In genomic region chr15:59187566-59187965, GRCm38 (mm10) we compare ENCODE assay signal across 12 mouse cellular contexts.
"Had no signal": no experiment of that assay in that cellular context is flagged by ENCODE, and none has a peak within 500 bp of the region (broad histone marks: within the 10 kb centered on the region; RNA-seq: fewer than 3 reads in every experiment).

No protein-coding gene starts in this region.

- DNase-seq: kidney, adult 9 months; right cerebral cortex, postnatal 4 days; spleen, adult 18-20 months; thymus, adult 18-20 months; thymus, postnatal 14 days had no signal

- H3K27ac ChIP-seq: kidney, postnatal 0 days; limb, embryonic 15.5 days; liver, embryonic 12.5 days; midbrain, embryonic 15.5 days; neural tube, embryonic 12.5 days had no signal

- H3K36me3 ChIP-seq: limb, embryonic 15.5 days; liver, embryonic 12.5 days; midbrain, embryonic 15.5 days; neural tube, embryonic 12.5 days had no signal

- H3K9me3 ChIP-seq: limb, embryonic 15.5 days; liver, embryonic 12.5 days; midbrain, embryonic 15.5 days; neural tube, embryonic 12.5 days had no signal

- H3K27me3 ChIP-seq: limb, embryonic 15.5 days; midbrain, embryonic 15.5 days; neural tube, embryonic 12.5 days had no signal

- H3K4me3 ChIP-seq: limb, embryonic 15.5 days; liver, embryonic 12.5 days; midbrain, embryonic 15.5 days; neural tube, embryonic 12.5 days had no signal

- H3K4me1 ChIP-seq: liver, embryonic 12.5 days; midbrain, embryonic 15.5 days had no signal

- ATAC-seq: inflammation-experienced regulatory T-cells, adult 6 months; intestine, postnatal 0 days; liver, embryonic 12.5 days had no signal

- H3K4me2 ChIP-seq: limb, embryonic 15.5 days; liver, embryonic 12.5 days; midbrain, embryonic 15.5 days; neural tube, embryonic 12.5 days had no signal

- H3K9ac ChIP-seq: limb, embryonic 15.5 days; liver, embryonic 12.5 days; midbrain, embryonic 15.5 days; neural tube, embryonic 12.5 days had no signal
